Mouse (Mus musculus): ENCODE measurements at regions not wholly inside any gene's neighbourhood (a gene's known extent, or its start where the extent isn't known, plus 50 kb on each side); places are given as distances from the start of the nearest gene placed in this dataset.

- TF ChIP-seq CTCF (conservative IDR thresholded peaks at IDR 0.05; ENCODE audit: insufficient read depth, insufficient read length, low read depth, low read length) (no peak), POLR2A (IDR thresholded peaks at IDR 0.05; ENCODE audit: low read depth, low read length) (no peak)
These were observed 157.7 kb upstream of the Ddhd1 start for GRCm38 (mm10) chr14:45815598-45815997.

Measured in kidney, adult 2 months (tissue).